In genomic region chr5:125273666-125274109, GRCm38 (mm10) we compare ENCODE assay signal across 8 mouse cellular contexts.
DNase-seq lines count a peak whose midpoint lies in the region; ATAC-seq and TF ChIP-seq lines count a peak whose summit lies in the region.

No protein-coding gene starts in this region.

- H3K27me3 ChIP-seq in C2C12 (ENCODE audit: control insufficient read depth, insufficient read depth, insufficient read length): no peaks in the 10 kb centered on the region
- H3K27me3 ChIP-seq in kidney, embryonic 14.5 days (ENCODE audit: control insufficient read depth, insufficient read depth, low read length): no peaks in the 10 kb centered on the region
- H3K27me3 ChIP-seq in myocyte (ENCODE audit: control insufficient read depth, insufficient read depth, insufficient read length): no peaks in the 10 kb centered on the region

- H3K4me3 ChIP-seq in C2C12 (ENCODE audit: insufficient read depth, poor library complexity, severe bottlenecking) (no peak overlapping the region), myocyte (no peak overlapping the region)
- no peak overlapping the region for H3K4me3 ChIP-seq in kidney, embryonic 14.5 days (ENCODE audit: low read length)

- no peak overlapping the region for H3K4me2 ChIP-seq in kidney, embryonic 14.5 days (replicated peaks; ENCODE audit: low read depth, low read length)
- peak overlapping the region; percentile 50 for H3K4me2 ChIP-seq in myocyte (ENCODE audit: low read depth)

- no peak for TF ChIP-seq POLR2A in myocyte (IDR thresholded peaks at IDR 0.05; ENCODE audit: insufficient read length, low read depth)

- no peak overlapping the region for H3K9ac ChIP-seq in kidney, embryonic 14.5 days (ENCODE audit: low read depth, low read length)

- peak; percentile 31 for TF ChIP-seq CTCF in C2C12 (IDR thresholded peaks at IDR 0.05; ENCODE audit: control insufficient read depth, insufficient read depth, insufficient read length)

- peaks cover 6% of the 10 kb centered on the region; the same call in 1 of the 2 replicates for H3K4me1 ChIP-seq in kidney, embryonic 14.5 days (ENCODE audit: control insufficient read depth, insufficient read depth, low read length)

- H3K36me3 ChIP-seq in C2C12 (ENCODE audit: control insufficient read depth, insufficient read depth) (no peaks in the 10 kb centered on the region), myocyte (ENCODE audit: control insufficient read depth, insufficient read depth) (no peaks in the 10 kb centered on the region)
- H3K36me3 ChIP-seq in kidney, embryonic 14.5 days (ENCODE audit: control insufficient read depth, insufficient read depth, low read length): peaks cover 5% of the 10 kb centered on the region; the same call in 1 of the 2 replicates

- peak; percentile 81 for ATAC-seq in granulocyte monocyte progenitor cell, adult 5-6 weeks (replicated peaks; ENCODE audit: poor library complexity, severe bottlenecking)
- ATAC-seq in kidney, embryonic 14.5 days (ENCODE audit: low FRiP score, low TSS enrichment): peak; percentile 18; the same call in 1 of the 2 replicates

- WGBS in kidney, embryonic 14.5 days: 27% methylated on average over 8 of the region's 8 CpGs

- no peaks in the 10 kb centered on the region for H3K9me3 ChIP-seq in kidney, embryonic 14.5 days (ENCODE audit: control insufficient read depth, low read length)

- H3K79me2 ChIP-seq in C2C12 (ENCODE audit: control insufficient read depth, insufficient read depth): no peaks in the 10 kb centered on the region
- H3K79me2 ChIP-seq in myocyte (ENCODE audit: control insufficient read depth, insufficient read depth): no peaks in the 10 kb centered on the region

- H3ac ChIP-seq in C2C12 (ENCODE audit: control insufficient read depth, insufficient read length, low read depth): no peak overlapping the region
- no peak overlapping the region for H3ac ChIP-seq in myocyte (ENCODE audit: control insufficient read depth, insufficient read length)

- no peaks in the 10 kb centered on the region for H3K79me3 ChIP-seq in C2C12 (ENCODE audit: low read depth)

- no peak overlapping the region for H3K27ac ChIP-seq in kidney, embryonic 14.5 days (ENCODE audit: low read depth, low read length)

- DNase-seq in ZHBTc4 (ENCODE audit: low read depth, low spot score) (peak; percentile 78), liver (peak; percentile 64)
- peak; percentile 67 for DNase-seq in embryo, embryonic 11 days
- DNase-seq in thymus, postnatal 10 days (ENCODE audit: low spot score in 2 of 2): peak; percentile 10 to 51

TF ChIP-seq in C2C12, 6 proteins besides CTCF, POLR2A, EP300 and RAD21:
- no peak for TF ChIP-seq USF1 (IDR thresholded peaks at IDR 0.05; ENCODE audit: low read depth)
- TF ChIP-seq CEBPB (IDR thresholded peaks at IDR 0.05; ENCODE audit: low read depth): peak; percentile 81

TF ChIP-seq in myocyte, 11 proteins besides CTCF, POLR2A, EP300 and RAD21:
- TF ChIP-seq E2F4 (IDR thresholded peaks at IDR 0.05; ENCODE audit: insufficient read depth) (no peak), CEBPB (IDR thresholded peaks at IDR 0.05; ENCODE audit: insufficient read depth, poor library complexity, severe bottlenecking) (peak; percentile 93), MYOG (IDR thresholded peaks at IDR 0.05; ENCODE audit: control insufficient read depth in 1 of 3, insufficient read depth in 1 of 3, insufficient read length in 2 of 3, low read depth in 2 of 3) (peak in 2 of 3 experiments; percentile 20 to 23), MYOD1 (IDR thresholded peaks at IDR 0.05; ENCODE audit: control insufficient read depth in 1 of 3, insufficient read length in 2 of 3, low read depth in 2 of 3) (peak in 1 of 3 experiments; percentile 52), TCF12 (IDR thresholded peaks at IDR 0.05; ENCODE audit: insufficient read depth, poor library complexity, severe bottlenecking) (peak; percentile 1), SRF (IDR thresholded peaks at IDR 0.05; ENCODE audit: control insufficient read depth, insufficient read length, low read depth) (no peak), POLR2AphosphoS2 (IDR thresholded peaks at IDR 0.05; ENCODE audit: insufficient read length, low read depth) (no peak)
